Mouse (Mus musculus) urinary bladder, postnatal 10 days (tissue): ENCODE results near the gene Cldn10.

Experiments used
- DNase-seq: peaks from one replicate; pipeline ENCODE4 v3.0.0; 2022; ENCODE audit warnings: low spot score

Cldn10 gene

GRCm38 (mm10) chr14:118910332-118911222 is 122.9 kb downstream of the Cldn10 start:
- DNase-seq, result no peak

GRCm38 (mm10) chr14:118911521-118911920 is 123.8 kb downstream of the Cldn10 start:
- no peak for DNase-seq

- DNase-seq, result no peak
Observed at GRCm38 (mm10) chr14:118913651-118914050, 125.9 kb downstream of the Cldn10 start.

GRCm38 (mm10) chr14:118919025-118919424 is 131.3 kb downstream of the Cldn10 start:
- no peak for DNase-seq

- no peak for DNase-seq
Observed at GRCm38 (mm10) chr14:118920654-118921053, 132.9 kb downstream of the Cldn10 start.

- no peak for DNase-seq
Observed at GRCm38 (mm10) chr14:118922251-118922650, 134.5 kb downstream of the Cldn10 start.

- DNase-seq, result no peak
Observed at GRCm38 (mm10) chr14:118922667-118923184, 135.0 kb downstream of the Cldn10 start.
